Mouse (Mus musculus): ENCODE measurements around the gene Mybpc1.
"Not testable (repeated sequence)": the region's sequence is repeated elsewhere in the genome, so short reads cannot be mapped to it uniquely, and the experiment has no call there.

The Mybpc1 gene

GRCm38 (mm10) chr10:88547635-88548034 is 57.3 kb downstream of the Mybpc1 start:
- DNase-seq: no peak

- DNase-seq: no peak
These were observed 74.3 kb downstream of the Mybpc1 start for GRCm38 (mm10) chr10:88530631-88531030.

- no peak for DNase-seq
These were observed 80.9 kb downstream of the Mybpc1 start for GRCm38 (mm10) chr10:88524016-88524415.

- no peak for DNase-seq
These were observed 81.7 kb downstream of the Mybpc1 start for GRCm38 (mm10) chr10:88523212-88523611.

GRCm38 (mm10) chr10:88522795-88523194 is 82.2 kb downstream of the Mybpc1 start:
- no peak for DNase-seq

GRCm38 (mm10) chr10:88515049-88515448 is 89.9 kb downstream of the Mybpc1 start:
- DNase-seq: not testable (repeated sequence)

GRCm38 (mm10) chr10:88514495-88514894 is 90.5 kb downstream of the Mybpc1 start:
- peak; percentile 30 to 73 for DNase-seq

GRCm38 (mm10) chr10:88513574-88514135 is 91.3 kb downstream of the Mybpc1 start:
- no peak for DNase-seq

- no peak for DNase-seq
These were observed 93.6 kb downstream of the Mybpc1 start for GRCm38 (mm10) chr10:88511355-88511754.

GRCm38 (mm10) chr10:88510503-88511271 is 94.3 kb downstream of the Mybpc1 start:
- DNase-seq: peak in 1 of 2 experiments; percentile 7

- DNase-seq: no peak
These were observed 97.2 kb downstream of the Mybpc1 start for GRCm38 (mm10) chr10:88507691-88508143.

GRCm38 (mm10) chr10:88505256-88505655 is 99.7 kb downstream of the Mybpc1 start:
- DNase-seq: no peak

- DNase-seq: no peak
These were observed 100.5 kb downstream of the Mybpc1 start for GRCm38 (mm10) chr10:88504481-88504880.

GRCm38 (mm10) chr10:88503421-88504314 is 101.3 kb downstream of the Mybpc1 start, which contains the start of gene Chpt1:
Gene Chpt1 (minus strand): TSS chr10:88504073.
- peak; percentile 91 to 94 for DNase-seq

GRCm38 (mm10) chr10:88502919-88503318 is 102.0 kb downstream of the Mybpc1 start:
- no peak for DNase-seq

GRCm38 (mm10) chr10:88501886-88502765 is 102.8 kb downstream of the Mybpc1 start:
- DNase-seq: peak; percentile 8 to 14

GRCm38 (mm10) chr10:88501370-88501769 is 103.6 kb downstream of the Mybpc1 start:
- no peak for DNase-seq

GRCm38 (mm10) chr10:88499993-88500392 is 105.0 kb downstream of the Mybpc1 start:
- DNase-seq: no peak

GRCm38 (mm10) chr10:88496864-88497564 is 107.9 kb downstream of the Mybpc1 start:
- no peak for DNase-seq

GRCm38 (mm10) chr10:88494959-88495587 is 109.9 kb downstream of the Mybpc1 start:
- DNase-seq: no peak

GRCm38 (mm10) chr10:88492658-88493057 is 112.3 kb downstream of the Mybpc1 start:
- no peak for DNase-seq
